Mouse (Mus musculus) brain, embryonic 14.5 days (tissue): ENCODE measurements around the gene Col1a1.
A peak's percentile ranks its signal among the peaks of the same experiment; 100 is the strongest.

Source experiments
- CTCF ChIP-seq: fragments of 200-500 bp; IDR thresholded peaks from 2 replicates; pipeline ENCODE4 v1.5.1; 2012; ENCODE audit warnings: inconsistent platforms, mild to moderate bottlenecking, moderate library complexity, borderline replicate concordance; ENCODE audit not compliant: insufficient read depth, insufficient read length; ENCODE audit errors: extremely low read depth
- POLR2A ChIP-seq: fragments of 200-500 bp; IDR thresholded peaks from 2 replicates; pipeline ENCODE4 v1.6.1; 2012; ENCODE audit warnings: mild to moderate bottlenecking, inconsistent platforms, borderline replicate concordance; ENCODE audit not compliant: poor library complexity, insufficient read depth, insufficient read length, severe bottlenecking; ENCODE audit errors: extremely low read depth

GRCm38 (mm10) chr11:94936045-94936444, at the start of gene Col1a1:
- peak; percentile 46; the same call in 1 of the 2 replicates for TF ChIP-seq POLR2A
- no peak for TF ChIP-seq CTCF
